Mouse (Mus musculus): ENCODE results near the gene Arcn1. TPM values are rescaled to one million over a fixed set of nuclear protein-coding genes. Genes with fewer than 3 reads are reported as not detected.

Arcn1 gene
- polyA plus RNA-seq, 1 experiment from 2014 or later = 138 TPM

- WGBS = 86% methylated on average over 5 of the region's 5 CpGs
Observed at GRCm38 (mm10) chr9:44710213-44710612, 57.4 kb downstream of the Arcn1 start.

GRCm38 (mm10) chr9:44709600-44709999 is 58.0 kb downstream of the Arcn1 start:
- Histone ChIP-seq H3K27me3 (replicated peaks; ENCODE audit: control insufficient read depth, insufficient read depth, low read length) (no peaks in the 10 kb centered on the region), H3K4me1 (ENCODE audit: control insufficient read depth, insufficient read depth, low read length) (peaks cover 16% of the 10 kb centered on the region), H3K27ac (ENCODE audit: low read depth, low read length) (no peak overlapping the region), H3K4me2 (ENCODE audit: low read length) (no peak overlapping the region), H3K36me3 (ENCODE audit: control insufficient read depth, insufficient read depth, low read length) (peaks cover 80% of the 10 kb centered on the region), H3K4me3 (ENCODE audit: low read depth, low read length) (no peak overlapping the region), H3K9ac (ENCODE audit: low read length) (no peak overlapping the region), H3K9me3 (replicated peaks; ENCODE audit: control insufficient read depth, low read length) (no peaks in the 10 kb centered on the region)
- DNase-seq (ENCODE audit: low spot score) (no peak), ATAC-seq (no peak)
- WGBS = 42% methylated on average over 2 of the region's 2 CpGs

More at GRCm38 (mm10) chr9:44710213-44710612, 57.4 kb downstream of the Arcn1 start:
- DNase-seq (ENCODE audit: low spot score) (no peak), ATAC-seq (no peak)
- Histone ChIP-seq H3K9me3 (replicated peaks; ENCODE audit: control insufficient read depth, low read length) (no peaks in the 10 kb centered on the region), H3K27me3 (replicated peaks; ENCODE audit: control insufficient read depth, insufficient read depth, low read length) (no peaks in the 10 kb centered on the region), H3K36me3 (ENCODE audit: control insufficient read depth, insufficient read depth, low read length) (peaks cover 80% of the 10 kb centered on the region), H3K4me2 (ENCODE audit: low read length) (no peak overlapping the region), H3K9ac (ENCODE audit: low read length) (no peak overlapping the region), H3K4me1 (ENCODE audit: control insufficient read depth, insufficient read depth, low read length) (peaks cover 16% of the 10 kb centered on the region), H3K4me3 (ENCODE audit: low read depth, low read length) (no peak overlapping the region), H3K27ac (ENCODE audit: low read depth, low read length) (no peak overlapping the region; the same call in 1 of the 2 replicates)

- 13% methylated on average over 6 of the region's 6 CpGs for WGBS
- peak overlapping the region; percentile 54; the same call in 1 of the 2 replicates for H3K9ac ChIP-seq (ENCODE audit: low read length)
- H3K36me3 ChIP-seq (ENCODE audit: control insufficient read depth, insufficient read depth, low read length) = peaks cover 79% of the 10 kb centered on the region
- DNase-seq (ENCODE audit: low spot score) = peak; percentile 38
- no peaks in the 10 kb centered on the region for H3K9me3 ChIP-seq (replicated peaks; ENCODE audit: control insufficient read depth, low read length)
- H3K27ac ChIP-seq (ENCODE audit: low read depth, low read length) = peak overlapping the region; percentile 27; the same call in 1 of the 2 replicates
- peaks cover 16% of the 10 kb centered on the region for H3K4me1 ChIP-seq (ENCODE audit: control insufficient read depth, insufficient read depth, low read length)
- H3K4me3 ChIP-seq (ENCODE audit: low read depth, low read length) = peak overlapping the region; percentile 24
- peak overlapping the region; percentile 67 for H3K4me2 ChIP-seq (ENCODE audit: low read length)
- ATAC-seq = peak; percentile 44
- H3K27me3 ChIP-seq (replicated peaks; ENCODE audit: control insufficient read depth, insufficient read depth, low read length) = no peaks in the 10 kb centered on the region
Observed at GRCm38 (mm10) chr9:44708925-44709324, 58.7 kb downstream of the Arcn1 start.

- Histone ChIP-seq H3K9me3 (replicated peaks; ENCODE audit: control insufficient read depth, low read length) (no peaks in the 10 kb centered on the region), H3K27me3 (replicated peaks; ENCODE audit: control insufficient read depth, insufficient read depth, low read length) (no peaks in the 10 kb centered on the region), H3K4me1 (ENCODE audit: control insufficient read depth, insufficient read depth, low read length) (peaks cover 16% of the 10 kb centered on the region), H3K4me2 (ENCODE audit: low read length) (peak overlapping the region; percentile 67), H3K9ac (ENCODE audit: low read length) (peak overlapping the region; percentile 54), H3K4me3 (ENCODE audit: low read depth, low read length) (peak overlapping the region; percentile 24), H3K36me3 (ENCODE audit: control insufficient read depth, insufficient read depth, low read length) (peaks cover 82% of the 10 kb centered on the region), H3K27ac (ENCODE audit: low read depth, low read length) (no peak overlapping the region)
- ATAC-seq = peak; percentile 83
- 4% methylated on average over 24 of the region's 24 CpGs for WGBS
- DNase-seq (ENCODE audit: low spot score) = peak; percentile 78
Observed at GRCm38 (mm10) chr9:44708429-44708765, 59.2 kb downstream of the Arcn1 start.

DNA sequence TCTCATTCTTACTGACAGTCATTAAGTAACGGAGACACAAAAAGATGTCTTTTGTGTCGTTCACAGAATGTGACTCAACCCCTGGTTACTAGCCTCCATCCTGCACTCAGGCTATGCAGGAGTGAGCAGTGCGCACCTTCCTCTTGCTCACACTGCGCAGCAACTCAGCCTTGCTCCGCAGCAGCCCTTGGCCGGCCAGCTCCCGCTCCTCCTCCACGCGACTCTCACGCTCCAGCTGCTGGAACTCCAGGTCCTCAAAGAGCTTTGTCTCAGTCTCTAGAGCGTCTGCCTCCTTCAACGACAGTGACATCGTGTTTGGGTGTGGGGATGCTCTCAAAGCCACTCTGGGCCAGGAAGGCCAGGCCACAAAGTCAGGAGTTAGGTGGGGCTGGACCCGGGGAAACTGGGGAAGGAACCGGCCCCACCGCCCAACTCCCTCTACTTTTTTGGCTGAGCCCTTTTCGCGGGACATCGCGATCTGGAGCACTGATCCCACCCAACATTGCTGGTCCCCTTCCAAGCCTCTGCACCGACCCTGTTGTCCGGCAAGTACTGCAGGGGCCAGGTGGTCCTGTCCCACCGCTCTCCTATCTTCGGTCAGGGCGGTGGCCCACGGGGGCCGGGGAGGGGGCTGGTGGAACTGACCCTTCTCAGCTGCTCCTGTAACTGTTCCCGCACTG is 59.8 kb downstream of the Arcn1 start:
- H3K4me2 ChIP-seq (ENCODE audit: low read length) = peak overlapping the region; percentile 67
- ATAC-seq (peak; percentile 33; the same call in 1 of the 2 replicates), DNase-seq (ENCODE audit: low spot score) (no peak)
- H3K9me3 ChIP-seq (replicated peaks; ENCODE audit: control insufficient read depth, low read length) = no peaks in the 10 kb centered on the region
- peak overlapping the region; percentile 24 for H3K4me3 ChIP-seq (ENCODE audit: low read depth, low read length)
- H3K36me3 ChIP-seq (ENCODE audit: control insufficient read depth, insufficient read depth, low read length) = peaks cover 82% of the 10 kb centered on the region
- no peaks in the 10 kb centered on the region for H3K27me3 ChIP-seq (replicated peaks; ENCODE audit: control insufficient read depth, insufficient read depth, low read length)
- H3K9ac ChIP-seq (ENCODE audit: low read length) = peak overlapping the region; percentile 54
- 12% methylated on average over 28 of the region's 28 CpGs for WGBS
- H3K4me1 ChIP-seq (ENCODE audit: control insufficient read depth, insufficient read depth, low read length) = peaks cover 16% of the 10 kb centered on the region
- no peak overlapping the region; the same call in 1 of the 2 replicates for H3K27ac ChIP-seq (ENCODE audit: low read depth, low read length)

- Histone ChIP-seq H3K9me3 (replicated peaks; ENCODE audit: control insufficient read depth, low read length) (no peaks in the 10 kb centered on the region), H3K27me3 (replicated peaks; ENCODE audit: control insufficient read depth, insufficient read depth, low read length) (no peaks in the 10 kb centered on the region), H3K9ac (ENCODE audit: low read length) (no peak overlapping the region), H3K27ac (ENCODE audit: low read depth, low read length) (no peak overlapping the region), H3K4me2 (ENCODE audit: low read length) (no peak overlapping the region), H3K4me3 (ENCODE audit: low read depth, low read length) (no peak overlapping the region), H3K4me1 (ENCODE audit: control insufficient read depth, insufficient read depth, low read length) (no peaks in the 10 kb centered on the region), H3K36me3 (ENCODE audit: control insufficient read depth, insufficient read depth, low read length) (peaks cover 90% of the 10 kb centered on the region)
- WGBS = 85% methylated on average over 5 of the region's 5 CpGs
- no peak for DNase-seq (ENCODE audit: low spot score)
- no peak for ATAC-seq
Observed at GRCm38 (mm10) chr9:44699730-44700129, 67.9 kb downstream of the Arcn1 start.

DNA sequence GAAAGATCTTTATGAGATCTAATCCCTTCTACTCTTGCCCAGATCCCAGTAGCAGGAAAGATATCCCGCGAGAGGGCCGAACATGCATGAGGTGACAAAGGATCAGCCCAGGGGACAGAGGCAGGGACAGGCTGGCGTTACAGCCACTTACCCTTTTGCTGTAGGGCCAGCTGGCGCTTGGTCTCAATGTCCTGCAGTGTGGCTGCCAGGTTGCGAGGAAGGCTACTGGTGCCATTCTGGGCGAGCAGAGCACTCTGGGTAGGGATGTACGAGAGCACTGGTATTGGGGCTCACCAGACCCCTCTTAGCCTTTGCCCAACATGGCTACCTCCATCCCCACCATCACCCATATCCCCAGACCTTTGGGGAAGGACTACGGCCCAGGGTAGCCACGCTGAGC is 68.4 kb downstream of the Arcn1 start:
- Histone ChIP-seq H3K36me3 (ENCODE audit: control insufficient read depth, insufficient read depth, low read length) (peaks cover 93% of the 10 kb centered on the region), H3K4me2 (ENCODE audit: low read length) (no peak overlapping the region), H3K4me1 (ENCODE audit: control insufficient read depth, insufficient read depth, low read length) (no peaks in the 10 kb centered on the region), H3K9ac (ENCODE audit: low read length) (no peak overlapping the region), H3K9me3 (replicated peaks; ENCODE audit: control insufficient read depth, low read length) (no peaks in the 10 kb centered on the region), H3K4me3 (ENCODE audit: low read depth, low read length) (no peak overlapping the region), H3K27me3 (replicated peaks; ENCODE audit: control insufficient read depth, insufficient read depth, low read length) (no peaks in the 10 kb centered on the region), H3K27ac (ENCODE audit: low read depth, low read length) (no peak overlapping the region)
- ATAC-seq (no peak), DNase-seq (ENCODE audit: low spot score) (no peak)
- WGBS = 85% methylated on average over 10 of the region's 10 CpGs

DNA sequence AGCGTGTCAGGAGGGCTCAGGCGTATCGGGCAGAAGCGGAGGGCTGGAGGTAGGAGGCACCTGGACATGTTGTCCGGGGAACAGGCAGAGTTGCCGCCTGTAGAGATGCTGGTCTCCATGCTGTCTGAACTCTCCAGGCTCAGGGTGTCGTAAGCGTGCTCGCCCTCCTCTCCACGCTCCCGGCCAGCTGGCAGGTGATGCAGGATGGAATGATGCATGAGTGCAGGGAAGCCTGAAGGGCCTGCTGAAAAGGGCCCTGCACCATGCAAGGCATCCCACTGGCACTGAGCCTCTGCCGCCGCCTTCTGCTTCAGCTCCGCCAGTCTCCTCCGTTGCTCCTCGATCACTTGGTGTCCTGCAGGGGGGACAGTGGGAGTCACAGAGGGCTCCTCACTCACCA is 69.8 kb downstream of the Arcn1 start:
- Histone ChIP-seq H3K27me3 (replicated peaks; ENCODE audit: control insufficient read depth, insufficient read depth, low read length) (no peaks in the 10 kb centered on the region), H3K4me2 (ENCODE audit: low read length) (no peak overlapping the region), H3K9ac (ENCODE audit: low read length) (no peak overlapping the region), H3K9me3 (replicated peaks; ENCODE audit: control insufficient read depth, low read length) (no peaks in the 10 kb centered on the region), H3K4me3 (ENCODE audit: low read depth, low read length) (no peak overlapping the region), H3K27ac (ENCODE audit: low read depth, low read length) (no peak overlapping the region), H3K4me1 (ENCODE audit: control insufficient read depth, insufficient read depth, low read length) (no peaks in the 10 kb centered on the region), H3K36me3 (ENCODE audit: control insufficient read depth, insufficient read depth, low read length) (peaks cover 95% of the 10 kb centered on the region)
- DNase-seq (ENCODE audit: low spot score) = no peak
- WGBS = 92% methylated on average over 16 of the region's 16 CpGs
- ATAC-seq = no peak

DNA sequence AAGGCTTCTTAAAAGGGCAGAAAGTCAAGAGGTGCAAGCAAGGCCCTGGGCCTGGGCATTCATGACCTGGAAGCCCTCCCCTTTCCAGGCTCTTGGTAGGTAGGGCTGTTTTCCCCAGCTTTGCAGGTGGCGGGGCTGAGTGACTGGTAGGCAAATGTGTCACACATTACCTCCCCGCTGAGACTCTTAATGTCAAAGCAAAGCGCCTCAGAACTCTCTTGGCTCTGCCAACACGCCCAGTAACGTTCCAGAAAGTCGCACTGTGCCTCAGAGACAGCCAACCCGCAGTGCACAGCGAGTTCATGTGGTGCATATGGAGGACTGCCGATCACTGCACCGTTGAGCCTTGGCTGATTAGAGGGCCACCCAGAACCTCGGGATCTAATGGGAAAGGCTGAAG is 74.6 kb downstream of the Arcn1 start:
- H3K9ac ChIP-seq (ENCODE audit: low read length) = no peak overlapping the region
- H3K4me1 ChIP-seq (ENCODE audit: control insufficient read depth, insufficient read depth, low read length) = peaks cover 11% of the 10 kb centered on the region
- H3K4me3 ChIP-seq (ENCODE audit: low read depth, low read length) = no peak overlapping the region
- 80% methylated on average over 11 of the region's 11 CpGs for WGBS
- DNase-seq (ENCODE audit: low spot score) = peak; percentile 50
- H3K4me2 ChIP-seq (ENCODE audit: low read length) = no peak overlapping the region
- ATAC-seq = peak; percentile 13; the same call in 1 of the 2 replicates
- no peaks in the 10 kb centered on the region for H3K27me3 ChIP-seq (replicated peaks; ENCODE audit: control insufficient read depth, insufficient read depth, low read length)
- no peak overlapping the region; the same call in 1 of the 2 replicates for H3K27ac ChIP-seq (ENCODE audit: low read depth, low read length)
- H3K36me3 ChIP-seq (ENCODE audit: control insufficient read depth, insufficient read depth, low read length) = peaks cover 82% of the 10 kb centered on the region
- H3K9me3 ChIP-seq (replicated peaks; ENCODE audit: control insufficient read depth, low read length) = no peaks in the 10 kb centered on the region
